In the genomic region with DNA sequence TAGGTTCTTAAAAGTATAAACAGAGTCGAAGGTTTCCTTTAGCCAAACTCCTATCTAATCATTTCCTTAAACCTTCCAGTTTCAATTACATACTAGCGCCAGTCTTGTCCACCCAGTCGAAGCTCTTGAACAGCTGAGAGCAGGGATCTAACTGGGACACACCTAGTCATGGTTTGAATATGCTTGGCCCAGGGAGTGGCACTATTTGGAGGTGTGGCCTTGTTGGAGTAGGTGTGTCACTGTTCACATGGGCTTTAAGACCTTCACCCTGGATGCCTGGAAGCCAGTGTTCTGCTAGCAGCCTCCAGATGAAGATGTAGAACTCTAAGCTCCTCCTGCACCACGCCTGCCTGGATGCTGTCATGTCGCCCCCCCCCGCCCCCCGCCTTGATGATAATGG, we compare ENCODE assay signal across 20 mouse cellular contexts.
DNase-seq lines count a peak whose midpoint lies in the region; ATAC-seq lines count a peak whose summit lies in the region.
"Had no signal": no experiment of that assay in that cellular context is flagged by ENCODE, and none has a peak within 500 bp of the region (broad histone marks: within the 10 kb centered on the region; RNA-seq: fewer than 3 reads in every experiment).

No protein-coding gene starts in this region.

- H3K27me3 ChIP-seq in lung, embryonic 16.5 days (ENCODE audit: control insufficient read depth, insufficient read depth, low read depth, low read length) = no peaks in the 10 kb centered on the region
- H3K27me3 ChIP-seq in intestine, embryonic 14.5 days (replicated peaks; ENCODE audit: control insufficient read depth, insufficient read depth, low read length) = no peaks in the 10 kb centered on the region
- no peaks in the 10 kb centered on the region for H3K27me3 ChIP-seq in stomach, embryonic 14.5 days (ENCODE audit: control insufficient read depth, insufficient read depth, low read length)
- no peaks in the 10 kb centered on the region for H3K27me3 ChIP-seq in forebrain, embryonic 14.5 days (replicated peaks; ENCODE audit: control insufficient read depth, insufficient read depth, low read length)
- H3K27me3 ChIP-seq: embryonic facial prominence, embryonic 12.5 days; hindbrain, embryonic 13.5 days; Patski had no signal

- H3K36me3 ChIP-seq in lung, embryonic 16.5 days (ENCODE audit: control insufficient read depth, insufficient read depth, low read length) = peaks cover under 1% of the 10 kb centered on the region
- H3K36me3 ChIP-seq in intestine, embryonic 14.5 days (ENCODE audit: control insufficient read depth, insufficient read depth, low read length) = peaks cover 6% of the 10 kb centered on the region; the same call in 1 of the 2 replicates
- H3K36me3 ChIP-seq in stomach, embryonic 14.5 days (ENCODE audit: control insufficient read depth, insufficient read depth, low read length) = no peaks in the 10 kb centered on the region
- H3K36me3 ChIP-seq in forebrain, embryonic 14.5 days (ENCODE audit: control insufficient read depth, insufficient read depth, low read length) = peaks cover 7% of the 10 kb centered on the region; the same call in 1 of the 2 replicates

- no peak overlapping the region for H3K4me3 ChIP-seq in lung, embryonic 16.5 days (ENCODE audit: low read length)
- no peak overlapping the region for H3K4me3 ChIP-seq in intestine, embryonic 14.5 days (ENCODE audit: low read depth, low read length)
- no peak overlapping the region for H3K4me3 ChIP-seq in stomach, embryonic 14.5 days (ENCODE audit: low read depth, low read length)
- H3K4me3 ChIP-seq in forebrain, embryonic 14.5 days (ENCODE audit: low read depth, low read length) = no peak overlapping the region
- H3K4me3 ChIP-seq: embryonic facial prominence, embryonic 12.5 days; heart, embryonic 10.5 days; hindbrain, embryonic 13.5 days had no signal

- DNase-seq in lung, postnatal 25 days (ENCODE audit: low spot score) = no peak
- no peak for DNase-seq in intestine, embryonic 14.5 days (ENCODE audit: low spot score)
- DNase-seq in ovary, adult 18-20 months (ENCODE audit: low spot score) = no peak
- no peak for DNase-seq in spleen, postnatal 36 days (ENCODE audit: low spot score in 2 of 2)
- DNase-seq in forebrain, embryonic 14.5 days (ENCODE audit: low spot score) = no peak
- DNase-seq: adrenal gland, adult 8-10 months; cerebellum, adult 11 months; cerebellum, adult 8-10 months; cerebellum, postnatal 14 days; gastrocnemius, postnatal 10 days; heart, adult 18-20 months; heart, postnatal 10 days; heart, postnatal 4 days had no signal

- no peaks in the 10 kb centered on the region for H3K9me3 ChIP-seq in lung, embryonic 16.5 days (ENCODE audit: control insufficient read depth, low read length)
- no peaks in the 10 kb centered on the region for H3K9me3 ChIP-seq in intestine, embryonic 14.5 days (ENCODE audit: control insufficient read depth, low read length)
- H3K9me3 ChIP-seq in stomach, embryonic 14.5 days (ENCODE audit: control insufficient read depth, low read depth, low read length) = no peaks in the 10 kb centered on the region
- no peaks in the 10 kb centered on the region for H3K9me3 ChIP-seq in forebrain, embryonic 14.5 days (replicated peaks; ENCODE audit: control insufficient read depth, low read length)
- H3K9me3 ChIP-seq: embryonic facial prominence, embryonic 12.5 days; heart, embryonic 10.5 days; hindbrain, embryonic 13.5 days had no signal

- ATAC-seq in lung, embryonic 16.5 days (ENCODE audit: low read depth) = 0 out of 2 replicates have a peak, but pooled peaks have one; percentile 27
- 0 out of 2 replicates have a peak, but pooled peaks have one; percentile 64 for ATAC-seq in intestine, embryonic 14.5 days (replicated peaks; ENCODE audit: low FRiP score, low TSS enrichment, low read depth)
- peak; percentile 78 for ATAC-seq in stomach, embryonic 14.5 days (ENCODE audit: insufficient number of reproducible peaks, insufficient read depth, low FRiP score, low read depth)
- no peak for ATAC-seq in forebrain, embryonic 14.5 days
- ATAC-seq: forebrain, embryonic 16.5 days; Patski had no signal

- no peak overlapping the region for H3K4me2 ChIP-seq in lung, embryonic 16.5 days (ENCODE audit: low read depth, low read length)
- H3K4me2 ChIP-seq in intestine, embryonic 14.5 days (ENCODE audit: low read length) = no peak overlapping the region
- no peak overlapping the region for H3K4me2 ChIP-seq in stomach, embryonic 14.5 days (replicated peaks; ENCODE audit: low read depth, low read length)
- no peak overlapping the region for H3K4me2 ChIP-seq in forebrain, embryonic 14.5 days (ENCODE audit: low read length)
- H3K4me2 ChIP-seq: embryonic facial prominence, embryonic 12.5 days; hindbrain, embryonic 13.5 days had no signal

- peaks cover 8% of the 10 kb centered on the region; the same call in 1 of the 2 replicates for H3K4me1 ChIP-seq in lung, embryonic 16.5 days (replicated peaks; ENCODE audit: control insufficient read depth, insufficient read depth, low read length)
- H3K4me1 ChIP-seq in intestine, embryonic 14.5 days (replicated peaks; ENCODE audit: control insufficient read depth, insufficient read depth, low read length) = peaks cover 4% of the 10 kb centered on the region; the same call in 1 of the 2 replicates
- no peaks in the 10 kb centered on the region for H3K4me1 ChIP-seq in stomach, embryonic 14.5 days (ENCODE audit: control insufficient read depth, insufficient read depth, low read length)
- H3K4me1 ChIP-seq in forebrain, embryonic 14.5 days (ENCODE audit: control insufficient read depth, insufficient read depth, low read length) = no peaks in the 10 kb centered on the region

- WGBS in lung, embryonic 16.5 days = 87% methylated on average over 7 of the region's 7 CpGs
- WGBS in intestine, embryonic 14.5 days = 88% methylated on average over 7 of the region's 7 CpGs
- 88% methylated on average over 7 of the region's 7 CpGs for WGBS in stomach, embryonic 14.5 days
- 88% methylated on average over 7 of the region's 7 CpGs for WGBS in forebrain, embryonic 14.5 days

- H3K27ac ChIP-seq in lung, embryonic 16.5 days (ENCODE audit: low read length) = no peak overlapping the region
- no peak overlapping the region for H3K27ac ChIP-seq in intestine, embryonic 14.5 days (ENCODE audit: low read depth)
- H3K27ac ChIP-seq in stomach, embryonic 14.5 days (ENCODE audit: low read length) = no peak overlapping the region
- H3K27ac ChIP-seq in forebrain, embryonic 14.5 days (ENCODE audit: low read depth, low read length) = no peak overlapping the region
- H3K27ac ChIP-seq: embryonic facial prominence, embryonic 12.5 days; heart, embryonic 10.5 days had no signal

- no peak overlapping the region for H3K9ac ChIP-seq in lung, embryonic 16.5 days (ENCODE audit: low read length)
- no peak overlapping the region for H3K9ac ChIP-seq in intestine, embryonic 14.5 days (ENCODE audit: low read length)
- H3K9ac ChIP-seq in stomach, embryonic 14.5 days (replicated peaks; ENCODE audit: low read depth, low read length) = no peak overlapping the region
- no peak overlapping the region for H3K9ac ChIP-seq in forebrain, embryonic 14.5 days (ENCODE audit: low read length)
- H3K9ac ChIP-seq: embryonic facial prominence, embryonic 12.5 days; hindbrain, embryonic 13.5 days had no signal
